Mouse (Mus musculus) bone marrow, adult 2 months (tissue): Measurements from ENCODE around the gene Cdyl.

ENCODE experiments used
- CTCF ChIP-seq: fragments of 200-500 bp; IDR thresholded peaks from 2 replicates; pipeline ENCODE4 v1.5.1; 2011; ENCODE audit warnings: low read length, control low read depth; ENCODE audit not compliant: control insufficient read depth, insufficient read depth
- POLR2A ChIP-seq: fragments of 200-500 bp; IDR thresholded peaks from 2 replicates; pipeline ENCODE4 v1.6.1; 2011; ENCODE audit warnings: low read depth, mild to moderate bottlenecking, control low read depth, low read length, borderline replicate concordance; ENCODE audit not compliant: control insufficient read depth

- TF ChIP-seq CTCF (no peak), POLR2A (no peak)
Measured at GRCm38 (mm10) chr13:35742696-35743095, 83.1 kb downstream of the Cdyl start.
